Mouse (Mus musculus) liver, embryonic 16.5 days (tissue): ENCODE measurements around the gene Mapkapk3. TPM values are rescaled to one million over a fixed set of nuclear protein-coding genes. Genes with fewer than 3 reads are reported as not detected.
"Not testable (repeated sequence)": the region's sequence is repeated elsewhere in the genome, so short reads cannot be mapped to it uniquely, and the experiment has no call there.

ENCODE experiments used
- ATAC-seq: fragments of 200-750 bp; cut with Nextera tagmentation; 2 replicates; pipeline ENCODE4 v1.8.0; 2017; ENCODE audit warnings: low read depth, mild to moderate bottlenecking, moderate number of reproducible peaks, moderate library complexity
- H3K27ac ChIP-seq: fragments of 300-500 bp; sonication (generic); 2 replicates; pipeline ENCODE4 v1.5.1; 2014; ENCODE audit warnings: mild to moderate bottlenecking, low read length
- H3K27me3 ChIP-seq: fragments of 300-500 bp; sonication (generic); 2 replicates; pipeline ENCODE4 v1.6.1; 2014; ENCODE audit warnings: low read depth, low read length, mixed read lengths; ENCODE audit not compliant: control insufficient read depth, insufficient read depth
- H3K36me3 ChIP-seq: fragments of 300-500 bp; sonication (generic); 2 replicates; pipeline ENCODE4 v1.6.1; 2014; ENCODE audit warnings: mild to moderate bottlenecking; ENCODE audit not compliant: control insufficient read depth, insufficient read depth
- H3K4me1 ChIP-seq: fragments of 300-500 bp; sonication (generic); 2 replicates; pipeline ENCODE4 v1.6.1; 2014; ENCODE audit warnings: low read depth, low read length, mixed read lengths; ENCODE audit not compliant: control insufficient read depth
- H3K4me2 ChIP-seq: fragments of 300-500 bp; sonication (generic); 2 replicates; pipeline ENCODE4 v1.6.1; 2014; ENCODE audit warnings: low read depth, low read length, mixed read lengths
- H3K4me3 ChIP-seq: fragments of 300-500 bp; sonication (generic); 2 replicates; pipeline ENCODE4 v1.5.1; 2014; ENCODE audit warnings: low read depth, mild to moderate bottlenecking, low read length
- H3K9ac ChIP-seq: fragments of 300-500 bp; sonication (generic); 2 replicates; pipeline ENCODE4 v1.6.1; 2014; ENCODE audit warnings: low read depth, low read length
- H3K9me3 ChIP-seq: fragments of 300-500 bp; sonication (generic); replicated peaks from 2 replicates; pipeline ENCODE4 v1.6.1; 2016; ENCODE audit warnings: low read length; ENCODE audit not compliant: control insufficient read depth
- WGBS: fragments of 180-500 bp; shearing (Covaris S2); extraction: QIAGEN DNeasy Blood & Tissue Kit; methylation state at CpG from one replicate; pipeline ENCODE4 v1.1.7; 2014; ENCODE audit not compliant: insufficient replicate concordance; 5-methylcytosine and 5-hydroxymethylcytosine counted together
- polyA plus RNA-seq: library from polyadenylated mRNA; unstranded; fragments of >200 nt; fragmentation: Nextera tagmentation; extraction: Ambion mirVana; gene quantifications from 2 replicates; pipeline ENCODE4 v1.2.1, GENCODE M21; 2015

Gene Mapkapk3
- polyA plus RNA-seq, 1 experiment from 2014 or later = 9.9 TPM

GRCm38 (mm10) chr9:107309600-107309999, 19.9 kb upstream of the Mapkapk3 start:
- H3K4me1 ChIP-seq = peaks cover 44% of the 10 kb centered on the region

GRCm38 (mm10) chr9:107309171-107309570, 19.5 kb upstream of the Mapkapk3 start:
- Histone ChIP-seq H3K36me3 (no peaks in the 10 kb centered on the region), H3K4me2 (no peak overlapping the region), H3K9me3 (no peaks in the 10 kb centered on the region), H3K27ac (no peak overlapping the region), H3K27me3 (no peaks in the 10 kb centered on the region), H3K4me1 (peaks cover 49% of the 10 kb centered on the region), H3K4me3 (no peak overlapping the region), H3K9ac (no peak overlapping the region)
- 76% methylated on average over 9 of the region's 9 CpGs for WGBS
- ATAC-seq = no peak

More at GRCm38 (mm10) chr9:107309600-107309999, 19.9 kb upstream of the Mapkapk3 start:
- no peak overlapping the region for H3K9ac ChIP-seq
- no peak for ATAC-seq
- no peak overlapping the region for H3K4me2 ChIP-seq
- H3K27me3 ChIP-seq = no peaks in the 10 kb centered on the region
- H3K27ac ChIP-seq = no peak overlapping the region
- H3K9me3 ChIP-seq = no peaks in the 10 kb centered on the region
- H3K4me3 ChIP-seq = no peak overlapping the region
- 64% methylated on average over 5 of the region's 5 CpGs for WGBS
- no peaks in the 10 kb centered on the region for H3K36me3 ChIP-seq

- no peak for ATAC-seq
- no peak overlapping the region for H3K9ac ChIP-seq
- H3K36me3 ChIP-seq = no peaks in the 10 kb centered on the region
- WGBS = 72% methylated on average over 9 of the region's 9 CpGs
- 0 out of 2 replicates have a peak overlapping the region, but pooled peaks have one; percentile 20 for H3K27ac ChIP-seq
- peaks cover 56% of the 10 kb centered on the region for H3K4me1 ChIP-seq
- H3K4me2 ChIP-seq = no peak overlapping the region
- no peaks in the 10 kb centered on the region for H3K27me3 ChIP-seq
- H3K4me3 ChIP-seq = no peak overlapping the region
- H3K9me3 ChIP-seq = no peaks in the 10 kb centered on the region
Measured at GRCm38 (mm10) chr9:107308346-107309000, 18.8 kb upstream of the Mapkapk3 start.

- Histone ChIP-seq H3K4me2 (peak overlapping the region; percentile 46), H3K36me3 (no peaks in the 10 kb centered on the region), H3K9ac (peak overlapping the region; percentile 33), H3K27me3 (no peaks in the 10 kb centered on the region), H3K4me1 (peaks cover 53% of the 10 kb centered on the region), H3K9me3 (no peaks in the 10 kb centered on the region), H3K27ac (peak overlapping the region; percentile 63), H3K4me3 (no peak overlapping the region)
- WGBS = 43% methylated on average over 12 of the region's 12 CpGs
- ATAC-seq = peak; percentile 40
Measured at GRCm38 (mm10) chr9:107307886-107308285, 18.2 kb upstream of the Mapkapk3 start.

- Histone ChIP-seq H3K4me3 (no peak overlapping the region), H3K9me3 (no peaks in the 10 kb centered on the region), H3K9ac (peak overlapping the region; percentile 33), H3K4me2 (peak overlapping the region; percentile 46), H3K27ac (peak overlapping the region; percentile 63), H3K27me3 (no peaks in the 10 kb centered on the region), H3K36me3 (no peaks in the 10 kb centered on the region), H3K4me1 (peaks cover 47% of the 10 kb centered on the region)
- ATAC-seq = peak; percentile 83
- WGBS = 37% methylated on average over 11 of the region's 11 CpGs
Measured at GRCm38 (mm10) chr9:107307099-107307872, 17.6 kb upstream of the Mapkapk3 start.

- not testable (repeated sequence) for H3K9me3 ChIP-seq, ATAC-seq, H3K27ac ChIP-seq, H3K36me3 ChIP-seq, H3K4me2 ChIP-seq, H3K27me3 ChIP-seq, H3K9ac ChIP-seq, H3K4me3 ChIP-seq
- peaks cover 44% of the 10 kb centered on the region for H3K4me1 ChIP-seq
- 75% methylated on average over 1 of the region's 1 CpGs for WGBS
Measured at GRCm38 (mm10) chr9:107306673-107307072, 17.0 kb upstream of the Mapkapk3 start.

- Histone ChIP-seq H3K4me3 (no peak overlapping the region), H3K4me1 (peaks cover 49% of the 10 kb centered on the region), H3K27ac (no peak overlapping the region), H3K4me2 (no peak overlapping the region), H3K36me3 (peaks cover 5% of the 10 kb centered on the region), H3K27me3 (no peaks in the 10 kb centered on the region), H3K9ac (no peak overlapping the region), H3K9me3 (no peaks in the 10 kb centered on the region)
- ATAC-seq = no peak
- 61% methylated on average over 13 of the region's 13 CpGs for WGBS
Measured at GRCm38 (mm10) chr9:107305601-107306542, 16.2 kb upstream of the Mapkapk3 start.

GRCm38 (mm10) chr9:107305012-107305411, 15.3 kb upstream of the Mapkapk3 start:
- Histone ChIP-seq H3K36me3 (peaks cover 11% of the 10 kb centered on the region), H3K9me3 (no peaks in the 10 kb centered on the region), H3K4me3 (no peak overlapping the region), H3K9ac (no peak overlapping the region), H3K27me3 (no peaks in the 10 kb centered on the region), H3K4me1 (peaks cover 49% of the 10 kb centered on the region), H3K4me2 (no peak overlapping the region), H3K27ac (no peak overlapping the region)
- WGBS = 83% methylated on average over 4 of the region's 4 CpGs
- ATAC-seq = no peak
